Mouse (Mus musculus) stomach, embryonic 16.5 days (tissue): Measurements from ENCODE around the gene Tm9sf1. TPM values are rescaled to one million over a fixed set of nuclear protein-coding genes. Genes with fewer than 3 reads are reported as not detected.

Experiments
- ATAC-seq: fragments of 200-750 bp; cut with Nextera tagmentation; 2 replicates; pipeline ENCODE4 v1.8.0; 2017; ENCODE audit warnings: moderate number of reproducible peaks, moderate TSS enrichment; ENCODE audit not compliant: insufficient read depth, low FRiP score
- H3K27ac ChIP-seq: fragments of 300-500 bp; sonication (generic); 2 replicates; pipeline ENCODE4 v1.5.1; 2014; ENCODE audit warnings: low read length
- H3K27me3 ChIP-seq: fragments of 300-500 bp; sonication (generic); 2 replicates; pipeline ENCODE4 v1.6.1; 2014; ENCODE audit warnings: low read length, control low read depth, mixed read lengths; ENCODE audit not compliant: control insufficient read depth, insufficient read depth
- H3K36me3 ChIP-seq: fragments of 300-500 bp; sonication (generic); 2 replicates; pipeline ENCODE4 v1.6.1; 2014; ENCODE audit warnings: low read length; ENCODE audit not compliant: control insufficient read depth, insufficient read depth
- H3K4me1 ChIP-seq: fragments of 300-500 bp; sonication (generic); 2 replicates; pipeline ENCODE4 v1.6.1; 2014; ENCODE audit warnings: low read length, control low read depth, mixed read lengths; ENCODE audit not compliant: control insufficient read depth, insufficient read depth
- H3K4me2 ChIP-seq: fragments of 300-500 bp; sonication (generic); 2 replicates; pipeline ENCODE4 v1.6.1; 2014; ENCODE audit warnings: low read depth, low read length, mixed read lengths
- H3K4me3 ChIP-seq: fragments of 300-500 bp; sonication (generic); replicated peaks from 2 replicates; pipeline ENCODE4 v1.5.1; 2014; ENCODE audit warnings: mild to moderate bottlenecking, low read length
- H3K9ac ChIP-seq: fragments of 300-500 bp; sonication (generic); 2 replicates; pipeline ENCODE4 v1.6.1; 2014; ENCODE audit warnings: low read length
- H3K9me3 ChIP-seq: fragments of 300-500 bp; sonication (generic); replicated peaks from 2 replicates; pipeline ENCODE4 v1.6.1; 2016; ENCODE audit warnings: low read length, control low read depth; ENCODE audit not compliant: control insufficient read depth
- WGBS: fragments of 180-500 bp; shearing (Covaris S2); extraction: QIAGEN DNeasy Blood & Tissue Kit; methylation state at CpG from one replicate; pipeline ENCODE4 v1.1.7; 2014; 5-methylcytosine and 5-hydroxymethylcytosine counted together
- polyA plus RNA-seq: library from polyadenylated mRNA; unstranded; fragments of >200 nt; fragmentation: Nextera tagmentation; extraction: Ambion mirVana; gene quantifications from 2 replicates; pipeline ENCODE4 v1.2.1, GENCODE M21; 2015

The Tm9sf1 gene
- polyA plus RNA-seq, 1 experiment from 2014 or later = 116 TPM

GRCm38 (mm10) chr14:55603271-55603632 lies 40.4 kb downstream of the Tm9sf1 start, which contains the start of gene Irf9:
Gene Irf9 (plus strand): TSS chr14:55603571.
- 82% methylated on average over 7 of the region's 7 CpGs for whole genome bisulfite sequencing
- no peaks in the 10 kb centered on the region for H3K9me3 ChIP-seq
- H3K9ac ChIP-seq = peak within 1 kb of the TSS; percentile 72
- H3K27ac ChIP-seq = peak within 1 kb of the TSS; percentile 89
- no peaks in the 10 kb centered on the region for H3K27me3 ChIP-seq
- peak within 1 kb of the TSS; percentile 47 for H3K4me3 ChIP-seq
- peaks cover 13% of the 10 kb centered on the region; the same call in 1 of the 2 replicates for H3K4me1 ChIP-seq
- H3K36me3 ChIP-seq = peaks cover 11% of the 10 kb centered on the region
- peak within 1 kb of the TSS; percentile 56 for H3K4me2 ChIP-seq
- ATAC-seq = no peak

GRCm38 (mm10) chr14:55598521-55599390 lies 44.9 kb downstream of the Tm9sf1 start:
- Histone ChIP-seq H3K4me1 (peaks cover 5% of the 10 kb centered on the region; the same call in 1 of the 2 replicates), H3K4me2 (no peak overlapping the region), H3K27ac (no peak overlapping the region), H3K4me3 (no peak overlapping the region), H3K36me3 (peaks cover 24% of the 10 kb centered on the region), H3K9ac (no peak overlapping the region), H3K27me3 (no peaks in the 10 kb centered on the region), H3K9me3 (no peaks in the 10 kb centered on the region)
- WGBS = 93% methylated on average over 21 of the region's 21 CpGs
- ATAC-seq = no peak

- Histone ChIP-seq H3K27ac (no peak overlapping the region), H3K36me3 (peaks cover 24% of the 10 kb centered on the region), H3K4me1 (peaks cover 14% of the 10 kb centered on the region), H3K27me3 (no peaks in the 10 kb centered on the region), H3K9ac (no peak overlapping the region), H3K4me3 (no peak overlapping the region), H3K4me2 (no peak overlapping the region), H3K9me3 (no peaks in the 10 kb centered on the region)
- 78% methylated on average over 13 of the region's 13 CpGs for WGBS
- ATAC-seq = no peak
These were observed 47.4 kb downstream of the Tm9sf1 start for GRCm38 (mm10) chr14:55596036-55596690.

- no peaks in the 10 kb centered on the region for H3K9me3 ChIP-seq
- H3K4me3 ChIP-seq = peak overlapping the region; percentile 94
- peak overlapping the region; percentile 92 for H3K4me2 ChIP-seq
- H3K27me3 ChIP-seq = no peaks in the 10 kb centered on the region
- WGBS = 2% methylated on average over 16 of the region's 16 CpGs
- H3K9ac ChIP-seq = peak overlapping the region; percentile 86
- peaks cover 22% of the 10 kb centered on the region for H3K4me1 ChIP-seq
- no peak for ATAC-seq
- peaks cover 21% of the 10 kb centered on the region; the same call in 1 of the 2 replicates for H3K36me3 ChIP-seq
- peak overlapping the region; percentile 100 for H3K27ac ChIP-seq
These were observed 51.4 kb downstream of the Tm9sf1 start for GRCm38 (mm10) chr14:55592226-55592625.

GRCm38 (mm10) chr14:55591331-55591891 lies 52.2 kb downstream of the Tm9sf1 start, which contains the start of gene Rnf31:
Gene Rnf31 (plus strand): TSS chr14:55591708.
- peak; percentile 90 for ATAC-seq
- peaks cover 19% of the 10 kb centered on the region; the same call in 1 of the 2 replicates for H3K36me3 ChIP-seq
- under 1% methylated on average over 33 of the region's 33 CpGs for WGBS

GRCm38 (mm10) chr14:55590748-55591330 lies 52.8 kb downstream of the Tm9sf1 start, which contains the start of gene Psme2:
Gene Psme2 (minus strand): TSS chr14:55591113.
- H3K4me3 ChIP-seq = peak within 1 kb of the TSS; percentile 94
- H3K9me3 ChIP-seq = no peaks in the 10 kb centered on the region
- H3K27me3 ChIP-seq = no peaks in the 10 kb centered on the region
- H3K9ac ChIP-seq = peak within 1 kb of the TSS; percentile 86
- H3K4me2 ChIP-seq = peak within 1 kb of the TSS; percentile 92
- peak; percentile 97 for ATAC-seq
- peaks cover 13% of the 10 kb centered on the region; the same call in 1 of the 2 replicates for H3K36me3 ChIP-seq
- peak within 1 kb of the TSS; percentile 100 for H3K27ac ChIP-seq
- peaks cover 22% of the 10 kb centered on the region for H3K4me1 ChIP-seq
- WGBS = 2% methylated on average over 22 of the region's 22 CpGs

More at GRCm38 (mm10) chr14:55591331-55591891, 52.2 kb downstream of the Tm9sf1 start, which contains the start of gene Rnf31:
- peaks cover 22% of the 10 kb centered on the region for H3K4me1 ChIP-seq
- H3K9ac ChIP-seq = peak within 1 kb of the TSS; percentile 86
- peak within 1 kb of the TSS; percentile 94 for H3K4me3 ChIP-seq
- no peaks in the 10 kb centered on the region for H3K27me3 ChIP-seq
- peak within 1 kb of the TSS; percentile 100 for H3K27ac ChIP-seq
- no peaks in the 10 kb centered on the region for H3K9me3 ChIP-seq
- peak within 1 kb of the TSS; percentile 92 for H3K4me2 ChIP-seq

GRCm38 (mm10) chr14:55589771-55590448 lies 53.7 kb downstream of the Tm9sf1 start:
- no peak for ATAC-seq
- H3K9ac ChIP-seq = peak overlapping the region; percentile 86
- 0 out of 2 replicates have a peak, but pooled peaks cover 5% of the 10 kb centered on the region for H3K36me3 ChIP-seq
- H3K27ac ChIP-seq = no peak overlapping the region; the same call in 1 of the 2 replicates
- H3K27me3 ChIP-seq = no peaks in the 10 kb centered on the region
- WGBS = 75% methylated on average over 11 of the region's 11 CpGs
- H3K4me3 ChIP-seq = peak overlapping the region; percentile 94
- peak overlapping the region; percentile 77 for H3K4me2 ChIP-seq
- H3K4me1 ChIP-seq = peaks cover 29% of the 10 kb centered on the region
- no peaks in the 10 kb centered on the region for H3K9me3 ChIP-seq

GRCm38 (mm10) chr14:55589271-55589670 lies 54.3 kb downstream of the Tm9sf1 start:
- no peak for ATAC-seq
- peaks cover 29% of the 10 kb centered on the region for H3K4me1 ChIP-seq
- no peak overlapping the region for H3K4me3 ChIP-seq
- no peaks in the 10 kb centered on the region for H3K9me3 ChIP-seq
- no peak overlapping the region for H3K9ac ChIP-seq
- no peaks in the 10 kb centered on the region for H3K27me3 ChIP-seq
- 0 out of 2 replicates have a peak, but pooled peaks cover 4% of the 10 kb centered on the region for H3K36me3 ChIP-seq
- 90% methylated on average over 5 of the region's 5 CpGs for WGBS
- no peak overlapping the region for H3K4me2 ChIP-seq
- no peak overlapping the region for H3K27ac ChIP-seq
